Mouse (Mus musculus) thymus, adult 2 months (tissue): Measurements from ENCODE around the gene Rxra. TPM values are rescaled to one million over a fixed set of nuclear protein-coding genes. Genes with fewer than 3 reads are reported as not detected.

ENCODE experiments used
- DNase-seq: peaks from one replicate; pipeline ENCODE4 v3.0.0; 2021
- H3K27ac ChIP-seq: fragments of 200-500 bp; 2 replicates; pipeline ENCODE4 v1.5.1; 2012; ENCODE audit warnings: low read length, control low read depth; ENCODE audit not compliant: control insufficient read depth, insufficient read depth
- H3K27me3 ChIP-seq: fragments of 200-500 bp; 2 replicates; pipeline ENCODE4 v1.6.1; 2012; ENCODE audit warnings: mild to moderate bottlenecking, low read length, moderate library complexity, mixed read lengths; ENCODE audit not compliant: control insufficient read depth, insufficient read depth
- H3K36me3 ChIP-seq: fragments of 200-500 bp; 2 replicates; pipeline ENCODE4 v1.6.1; 2012; ENCODE audit warnings: mild to moderate bottlenecking, low read length, moderate library complexity; ENCODE audit not compliant: control insufficient read depth, insufficient read depth
- H3K4me1 ChIP-seq: fragments of 200-500 bp; replicated peaks from 2 replicates; pipeline ENCODE4 v1.6.1; 2012; ENCODE audit warnings: low read length; ENCODE audit not compliant: control insufficient read depth, insufficient read depth
- H3K4me3 ChIP-seq: fragments of 200-500 bp; 2 replicates; pipeline ENCODE4 v1.5.1; 2012; ENCODE audit warnings: mild to moderate bottlenecking, low read length, control low read depth, moderate library complexity; ENCODE audit not compliant: control insufficient read depth, insufficient read depth
- CTCF ChIP-seq: fragments of 200-500 bp; IDR thresholded peaks from 2 replicates; pipeline ENCODE4 v1.5.1; 2012; ENCODE audit warnings: mild to moderate bottlenecking, control low read depth, low read length, moderate library complexity, borderline replicate concordance; ENCODE audit not compliant: control insufficient read depth, poor library complexity, insufficient read depth; ENCODE audit errors: extremely low read depth
- POLR2A ChIP-seq: fragments of 200-500 bp; IDR thresholded peaks from 2 replicates; pipeline ENCODE4 v1.6.1; 2012; ENCODE audit warnings: mild to moderate bottlenecking, low read length, control low read depth, moderate library complexity; ENCODE audit not compliant: control insufficient read depth, poor library complexity, insufficient read depth; ENCODE audit errors: extremely low read depth
- WGBS: fragments of 180-500 bp; shearing (Covaris S2); methylation state at CpG from one replicate; pipeline ENCODE4 v1.1.7; 2018; 5-methylcytosine and 5-hydroxymethylcytosine counted together
- polyA plus RNA-seq: library from polyadenylated mRNA; depleted of rRNA; stranded (reverse); fragments of >200 nt; gene quantifications from 2 replicates; pipeline ENCODE4 v1.2.3, GENCODE M21; 2012

Gene Rxra
- polyA plus RNA-seq, 1 experiment, result 40.3 TPM

DNA sequence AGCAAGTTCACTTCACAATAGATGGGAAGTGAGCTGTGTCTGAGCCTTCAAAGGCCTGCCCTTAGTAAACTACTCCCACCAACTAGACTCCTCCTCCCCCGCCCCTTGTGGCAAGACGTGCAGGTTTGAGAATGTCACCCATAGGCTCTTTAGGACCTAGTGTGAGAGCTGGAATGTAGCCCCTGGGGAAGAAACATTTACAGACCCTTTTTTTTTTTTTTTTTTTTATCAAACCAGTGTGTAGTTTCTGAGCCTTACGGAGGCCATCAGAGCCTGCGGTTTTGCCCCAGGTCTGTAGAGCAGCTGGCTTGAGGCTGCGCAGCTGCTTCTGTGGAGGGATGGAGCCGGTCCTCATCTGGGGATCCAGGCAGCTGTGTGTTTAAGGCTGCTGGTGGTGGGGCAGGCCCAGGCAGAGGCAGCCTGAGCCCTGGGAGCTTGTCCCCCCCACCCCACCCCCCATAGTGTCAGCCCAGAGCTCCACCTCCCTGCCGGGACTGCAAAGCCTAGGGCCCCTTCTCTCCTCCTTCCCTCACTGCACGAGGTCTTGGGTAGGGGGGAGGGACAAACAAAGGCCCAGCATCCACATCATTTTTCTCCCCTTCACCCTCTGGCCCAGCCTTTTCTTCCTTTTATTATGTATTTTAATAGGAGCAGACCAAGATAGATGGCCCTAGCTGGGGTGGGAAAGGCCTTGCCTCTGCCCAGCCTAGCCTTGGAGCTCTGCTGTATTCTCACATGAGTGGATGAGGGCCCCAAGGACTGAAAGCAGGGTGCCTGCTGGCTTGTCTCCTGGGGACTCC lies 26.2 kb upstream of the Rxra start:
- peak overlapping the region; percentile 22; the same call in 1 of the 2 replicates for H3K27ac ChIP-seq
- peaks cover 4% of the 10 kb centered on the region for H3K4me1 ChIP-seq
- no peaks in the 10 kb centered on the region for H3K27me3 ChIP-seq
- DNase-seq, result peak; percentile 4
- H3K4me3 ChIP-seq, result no peak overlapping the region
- no peak for TF ChIP-seq POLR2A
- no peak for TF ChIP-seq CTCF
- no peaks in the 10 kb centered on the region for H3K36me3 ChIP-seq
- WGBS, result 60% methylated on average over 8 of the region's 8 CpGs

DNA sequence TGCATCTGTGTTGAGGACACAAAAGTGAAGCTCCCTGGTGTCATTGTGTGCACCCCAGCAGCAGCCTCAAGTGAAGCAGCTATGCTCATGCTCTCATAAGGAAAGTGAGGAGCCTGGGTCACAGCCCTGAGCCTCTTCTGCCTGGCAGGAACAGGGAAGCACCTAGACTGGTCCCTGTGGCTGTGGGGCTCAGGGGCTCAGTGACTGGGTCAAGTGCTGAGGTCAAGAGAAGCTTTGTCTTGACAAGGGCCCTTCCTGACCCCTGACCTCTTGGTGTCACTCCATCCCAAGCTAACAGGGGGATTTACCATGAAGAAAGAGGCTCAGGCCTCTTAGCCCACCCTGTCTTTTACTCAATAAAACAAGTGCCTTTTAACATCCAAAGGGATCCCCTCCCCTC lies 25.2 kb upstream of the Rxra start:
- DNase-seq, result no peak
- peaks cover 4% of the 10 kb centered on the region for H3K4me1 ChIP-seq
- TF ChIP-seq POLR2A (no peak), CTCF (no peak)
- H3K36me3 ChIP-seq, result no peaks in the 10 kb centered on the region
- no peaks in the 10 kb centered on the region for H3K27me3 ChIP-seq
- H3K27ac ChIP-seq, result no peak overlapping the region
- no peak overlapping the region for H3K4me3 ChIP-seq

DNA sequence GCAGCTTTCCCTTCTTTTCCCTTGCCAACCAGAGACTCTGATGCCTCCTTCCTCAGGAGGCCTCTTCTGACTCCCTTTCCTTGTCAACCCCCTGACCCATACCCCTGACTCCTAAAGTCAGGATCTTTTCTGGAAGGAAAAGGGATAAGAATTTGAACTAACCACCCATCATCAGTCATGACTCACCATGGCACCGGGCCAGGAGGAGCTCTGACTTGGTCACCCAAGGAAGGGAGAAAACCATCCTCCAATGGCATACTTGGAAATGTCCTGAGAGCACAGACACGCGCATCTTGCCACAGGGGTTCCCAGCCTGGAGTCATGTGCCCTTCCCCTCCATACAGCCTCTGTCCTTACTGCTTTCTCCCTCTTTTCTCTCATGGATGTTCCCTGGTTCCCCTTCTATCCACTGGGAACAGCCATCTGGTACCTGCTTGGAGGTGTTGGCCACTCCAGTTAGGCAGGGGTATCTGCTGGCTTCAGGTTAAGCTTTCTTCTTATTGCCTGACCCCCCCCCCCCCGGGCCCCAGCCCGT lies 22.7 kb upstream of the Rxra start:
- H3K4me1 ChIP-seq, result peaks cover 4% of the 10 kb centered on the region
- H3K27me3 ChIP-seq, result no peaks in the 10 kb centered on the region
- WGBS, result 86% methylated on average over 5 of the region's 5 CpGs
- H3K27ac ChIP-seq, result no peak overlapping the region
- H3K36me3 ChIP-seq, result no peaks in the 10 kb centered on the region
- no peak for DNase-seq
- TF ChIP-seq CTCF (no peak), POLR2A (no peak)
- no peak overlapping the region for H3K4me3 ChIP-seq

DNA sequence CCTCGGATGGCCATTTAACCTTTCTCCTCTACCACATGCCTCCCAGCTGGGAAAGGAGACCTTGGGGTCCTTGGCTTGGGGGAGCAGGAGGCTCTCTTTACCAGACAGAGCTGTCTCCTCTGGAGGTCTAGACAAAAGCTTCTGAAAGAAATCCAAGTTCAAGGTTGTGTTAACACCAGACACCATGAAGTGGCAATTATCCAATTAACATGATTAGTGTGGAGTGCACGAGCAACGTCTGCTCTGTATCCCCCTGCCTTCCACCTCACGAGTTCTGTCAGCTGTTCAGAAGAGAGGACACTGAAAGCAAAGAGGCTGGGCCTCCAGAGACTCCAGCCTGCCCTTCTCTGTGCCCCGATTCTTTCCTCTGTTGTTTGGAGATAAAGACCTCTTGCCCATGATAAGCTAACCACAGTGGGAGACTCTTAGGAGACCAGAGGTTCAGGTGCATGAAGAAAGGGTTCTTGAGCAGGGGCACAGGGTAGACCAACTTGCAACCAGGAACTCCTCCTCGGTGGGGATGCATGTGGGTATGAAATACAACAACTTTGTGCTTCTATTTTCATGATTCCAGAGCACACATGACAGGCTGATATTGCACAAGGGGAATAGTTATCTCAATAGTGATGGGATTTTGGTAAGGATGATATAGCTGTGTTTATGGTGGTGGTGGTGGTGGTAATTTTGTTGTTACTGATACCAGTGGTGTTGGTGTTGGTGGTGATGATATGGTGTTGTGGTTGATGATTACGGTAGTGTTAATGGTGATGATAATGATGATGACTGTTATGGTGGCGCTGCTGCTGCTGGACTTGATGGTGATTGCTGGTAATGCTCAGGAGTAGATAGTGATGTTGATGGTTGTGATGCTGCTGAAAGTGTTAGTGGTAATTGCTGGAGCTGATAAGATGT lies 21.7 kb upstream of the Rxra start:
- Histone ChIP-seq H3K27me3 (no peaks in the 10 kb centered on the region), H3K4me1 (peaks cover 4% of the 10 kb centered on the region), H3K4me3 (no peak overlapping the region), H3K36me3 (no peaks in the 10 kb centered on the region), H3K27ac (no peak overlapping the region)
- TF ChIP-seq POLR2A (no peak), CTCF (no peak)
- 74% methylated on average over 8 of the region's 8 CpGs for WGBS
- no peak for DNase-seq

DNA sequence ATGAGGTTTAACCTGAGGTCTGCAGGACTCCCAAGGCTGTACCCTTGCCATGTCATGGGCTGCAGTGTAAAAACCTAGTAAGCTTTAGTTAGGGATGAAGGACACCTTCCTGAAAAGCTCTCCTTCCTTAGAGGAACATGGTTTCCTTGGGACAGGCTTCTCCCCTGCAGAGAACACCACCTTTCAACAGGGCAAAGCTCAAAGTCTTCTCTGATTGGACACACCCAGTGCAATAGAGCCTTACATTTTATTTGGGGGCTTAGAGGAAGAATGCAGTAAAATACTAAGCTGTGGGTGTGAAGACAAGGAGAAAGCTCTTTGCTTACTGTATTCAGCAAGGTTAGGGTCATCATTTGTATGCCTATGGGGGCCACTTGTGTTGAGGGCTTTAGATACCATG lies 19.7 kb upstream of the Rxra start:
- H3K4me3 ChIP-seq, result no peak overlapping the region
- no peaks in the 10 kb centered on the region for H3K27me3 ChIP-seq
- no peaks in the 10 kb centered on the region for H3K36me3 ChIP-seq
- TF ChIP-seq POLR2A (no peak), CTCF (no peak)
- no peak for DNase-seq
- H3K4me1 ChIP-seq, result no peaks in the 10 kb centered on the region
- H3K27ac ChIP-seq, result no peak overlapping the region

DNA sequence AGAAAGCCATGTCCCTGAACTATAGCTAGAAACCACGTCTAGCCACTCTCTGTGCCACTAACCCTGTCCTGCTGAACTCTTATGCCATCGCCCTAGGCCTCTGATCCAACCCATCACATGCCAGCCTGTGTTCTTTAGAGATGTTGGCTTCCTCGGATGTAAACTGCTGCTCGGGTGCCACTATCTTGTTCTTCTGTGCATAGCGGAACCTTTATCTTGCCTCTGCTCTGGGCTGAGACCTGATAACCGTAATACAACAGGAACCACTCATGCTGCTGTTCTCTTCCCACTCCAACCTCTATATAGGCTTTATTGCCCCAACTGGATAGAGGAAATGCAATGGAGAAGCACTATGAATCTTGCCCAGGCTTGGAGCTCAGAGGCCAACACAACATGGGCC lies 11.0 kb upstream of the Rxra start:
- no peak for DNase-seq
- H3K4me3 ChIP-seq, result no peak overlapping the region
- H3K4me1 ChIP-seq, result no peaks in the 10 kb centered on the region
- 95% methylated on average over 6 of the region's 6 CpGs for WGBS
- H3K36me3 ChIP-seq, result no peaks in the 10 kb centered on the region
- TF ChIP-seq POLR2A (no peak), CTCF (no peak)
- H3K27ac ChIP-seq, result no peak overlapping the region
- H3K27me3 ChIP-seq, result no peaks in the 10 kb centered on the region
